Mouse (Mus musculus): ENCODE results near the gene Pde11a. TPM values are rescaled to one million over a fixed set of nuclear protein-coding genes. Genes with fewer than 3 reads are reported as not detected.

Pde11a gene
- total RNA-seq, 1 experiment = 0.27 TPM

DNA sequence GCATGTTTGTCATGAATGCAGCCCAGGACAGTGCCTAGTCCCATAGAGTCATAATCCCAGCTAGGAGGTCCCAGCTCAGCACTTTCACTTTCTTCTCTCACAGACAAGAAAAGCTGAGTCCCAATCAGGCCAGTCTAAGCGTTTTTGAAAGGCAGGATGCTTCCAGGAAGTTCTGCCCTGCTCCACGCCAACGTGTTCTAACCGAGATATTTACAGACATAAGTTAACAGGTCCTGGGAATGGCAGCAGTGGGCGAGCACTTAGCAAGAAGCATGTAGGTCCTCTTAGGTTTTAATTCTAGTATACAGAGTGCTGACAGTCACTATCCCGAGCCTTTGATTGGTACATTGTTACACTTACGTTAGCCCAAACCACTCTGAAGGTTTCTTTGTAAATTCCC lies 273.3 kb downstream of the Pde11a start:
- H3K36me3 ChIP-seq (ENCODE audit: control insufficient read depth, insufficient read depth, low read length, poor library complexity, severe bottlenecking) = no peaks in the 10 kb centered on the region
- H3K27ac ChIP-seq (ENCODE audit: insufficient read depth, low read depth, low read length, poor library complexity, severe bottlenecking) = no peak overlapping the region
- no peak for DNase-seq (ENCODE audit: low read depth, low spot score)
- in situ Hi-C loops (cut with MboI; ENCODE audit: low sequenced_read_pairs in 2 of 2, unreplicated experiment in 2 of 2) = loop anchor here in 1 of 2 experiments (25.0 kb wide), 1 partner anchor 453 kb away; no protein-coding TSS in a partner anchor
- no peaks in the 10 kb centered on the region for H3K4me1 ChIP-seq (ENCODE audit: control insufficient read depth in 2 of 2, insufficient read depth in 2 of 2, low read length in 2 of 2, poor library complexity in 1 of 2)
- H3K9ac ChIP-seq (ENCODE audit: insufficient read depth, low read depth, low read length, poor library complexity, severe bottlenecking) = no peak overlapping the region
- no peaks in the 10 kb centered on the region for H3K9me3 ChIP-seq (ENCODE audit: control insufficient read depth, insufficient read depth, low read depth, low read length)
- TF ChIP-seq ZC3H11A (IDR thresholded peaks at IDR 0.05; ENCODE audit: borderline replicate concordance, low read depth, low read length) (no peak), MAFK (IDR thresholded peaks at IDR 0.05; ENCODE audit: insufficient read depth, low read depth, low read length) (no peak), HCFC1 (IDR thresholded peaks at IDR 0.05; ENCODE audit: borderline replicate concordance, insufficient read depth, low read length) (no peak), CHD2 (IDR thresholded peaks at IDR 0.05; ENCODE audit: low read depth, low read length) (no peak), ZNF384 (IDR thresholded peaks at IDR 0.05; ENCODE audit: low read depth, low read length) (no peak)
- H3K4me3 ChIP-seq (ENCODE audit: insufficient read depth in 1 of 2, low read depth in 1 of 2, low read length in 2 of 2, poor library complexity in 1 of 2, severe bottlenecking in 1 of 2) = no peak overlapping the region

DNA sequence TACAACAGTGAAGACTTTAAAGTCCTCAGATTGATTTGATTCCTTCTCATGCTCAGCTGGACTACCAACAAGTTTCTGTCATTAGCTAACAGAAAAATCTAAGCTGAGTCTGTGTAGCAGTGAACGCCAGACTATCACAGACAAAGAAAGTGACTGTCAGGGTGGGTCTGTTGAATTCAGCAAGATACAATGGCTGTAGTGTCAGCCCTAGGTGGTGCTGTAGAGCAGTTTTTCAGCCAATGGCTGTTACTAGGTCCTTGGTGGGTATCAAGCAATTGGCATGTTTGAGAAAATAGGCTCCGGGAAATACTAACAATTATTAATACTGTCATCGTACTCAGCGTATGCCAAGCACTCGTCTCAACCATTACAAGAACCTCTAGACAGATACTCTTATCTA lies 274.5 kb downstream of the Pde11a start:
- H3K9ac ChIP-seq (ENCODE audit: insufficient read depth, low read depth, low read length, poor library complexity, severe bottlenecking) = no peak overlapping the region
- no peaks in the 10 kb centered on the region for H3K36me3 ChIP-seq (ENCODE audit: control insufficient read depth, insufficient read depth, low read length, poor library complexity, severe bottlenecking)
- no peaks in the 10 kb centered on the region for H3K9me3 ChIP-seq (ENCODE audit: control insufficient read depth, insufficient read depth, low read depth, low read length)
- H3K4me3 ChIP-seq (ENCODE audit: insufficient read depth in 1 of 2, low read depth in 1 of 2, low read length in 2 of 2, poor library complexity in 1 of 2, severe bottlenecking in 1 of 2) = no peak overlapping the region
- TF ChIP-seq HCFC1 (IDR thresholded peaks at IDR 0.05; ENCODE audit: borderline replicate concordance, insufficient read depth, low read length) = no peak
- TF ChIP-seq ZNF384 (IDR thresholded peaks at IDR 0.05; ENCODE audit: low read depth, low read length) = no peak
- no peak for TF ChIP-seq MAFK (IDR thresholded peaks at IDR 0.05; ENCODE audit: insufficient read depth, low read depth, low read length)
- TF ChIP-seq ZC3H11A (IDR thresholded peaks at IDR 0.05; ENCODE audit: borderline replicate concordance, low read depth, low read length) = no peak
- no peak for TF ChIP-seq CHD2 (IDR thresholded peaks at IDR 0.05; ENCODE audit: low read depth, low read length)
- no peaks in the 10 kb centered on the region for H3K4me1 ChIP-seq (ENCODE audit: control insufficient read depth in 2 of 2, insufficient read depth in 2 of 2, low read length in 2 of 2, poor library complexity in 1 of 2)
- in situ Hi-C loops (cut with MboI; ENCODE audit: low sequenced_read_pairs in 2 of 2, unreplicated experiment in 2 of 2) = loop anchor here in 1 of 2 experiments (25.0 kb wide), 1 partner anchor 452 kb away; no protein-coding TSS in a partner anchor
- no peak overlapping the region for H3K27ac ChIP-seq (ENCODE audit: insufficient read depth, low read depth, low read length, poor library complexity, severe bottlenecking)
- peak; percentile 60 for DNase-seq (ENCODE audit: low read depth, low spot score)

DNA sequence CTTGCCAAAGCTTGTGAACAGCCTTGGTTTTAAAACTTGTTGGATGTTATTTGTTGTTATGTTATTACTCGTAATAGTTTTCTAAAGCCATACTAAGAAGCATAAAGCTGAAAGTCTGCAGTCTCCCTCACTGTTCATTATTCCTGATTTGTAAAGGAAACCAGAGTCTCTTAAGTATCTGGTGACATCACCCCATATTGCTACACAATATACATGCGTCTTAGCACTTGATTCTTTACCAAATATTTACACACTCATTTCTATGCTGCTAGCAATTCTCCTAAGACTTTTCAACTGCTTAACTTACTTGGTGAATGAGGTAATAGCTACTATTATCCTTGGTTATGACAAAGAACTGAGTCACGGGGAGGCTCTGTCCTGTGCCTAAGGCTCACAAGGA lies 278.4 kb downstream of the Pde11a start:
- TF ChIP-seq MAFK (IDR thresholded peaks at IDR 0.05; ENCODE audit: insufficient read depth, low read depth, low read length) (no peak), CHD2 (IDR thresholded peaks at IDR 0.05; ENCODE audit: low read depth, low read length) (no peak), ZNF384 (IDR thresholded peaks at IDR 0.05; ENCODE audit: low read depth, low read length) (no peak), HCFC1 (IDR thresholded peaks at IDR 0.05; ENCODE audit: borderline replicate concordance, insufficient read depth, low read length) (no peak), ZC3H11A (IDR thresholded peaks at IDR 0.05; ENCODE audit: borderline replicate concordance, low read depth, low read length) (no peak)
- in situ Hi-C loops (cut with MboI; ENCODE audit: low sequenced_read_pairs in 2 of 2, unreplicated experiment in 2 of 2) = loop anchor here in 1 of 2 experiments (25.0 kb wide), 1 partner anchor 448 kb away; no protein-coding TSS in a partner anchor
- no peak for DNase-seq (ENCODE audit: low read depth, low spot score)
- no peak overlapping the region for H3K27ac ChIP-seq (ENCODE audit: insufficient read depth, low read depth, low read length, poor library complexity, severe bottlenecking)
- H3K9me3 ChIP-seq (ENCODE audit: control insufficient read depth, insufficient read depth, low read depth, low read length) = no peaks in the 10 kb centered on the region
- H3K9ac ChIP-seq (ENCODE audit: insufficient read depth, low read depth, low read length, poor library complexity, severe bottlenecking) = no peak overlapping the region
- no peaks in the 10 kb centered on the region for H3K4me1 ChIP-seq (ENCODE audit: control insufficient read depth in 2 of 2, insufficient read depth in 2 of 2, low read length in 2 of 2, poor library complexity in 1 of 2)
- no peak overlapping the region for H3K4me3 ChIP-seq (ENCODE audit: insufficient read depth in 1 of 2, low read depth in 1 of 2, low read length in 2 of 2, poor library complexity in 1 of 2, severe bottlenecking in 1 of 2)
- H3K36me3 ChIP-seq (ENCODE audit: control insufficient read depth, insufficient read depth, low read length, poor library complexity, severe bottlenecking) = no peaks in the 10 kb centered on the region

DNA sequence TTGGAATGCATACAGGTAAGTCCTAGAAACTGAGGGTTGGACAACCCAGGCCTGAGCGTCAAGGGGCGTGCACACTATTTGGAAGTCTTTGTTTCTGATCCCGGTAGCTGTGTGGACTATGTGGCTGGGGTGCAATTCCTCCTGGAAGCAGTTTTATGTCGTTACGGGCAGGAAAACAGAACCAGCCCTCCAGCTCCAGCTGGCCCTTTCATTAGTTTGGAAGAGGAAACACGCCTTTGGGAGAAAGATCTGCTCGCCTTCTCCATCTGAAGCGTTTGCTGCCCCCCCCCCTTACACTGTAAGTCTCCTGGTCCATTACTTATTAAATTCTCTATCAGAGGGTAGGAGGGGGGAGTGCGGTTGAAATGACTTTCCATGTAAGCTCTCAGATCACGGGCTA lies 279.0 kb downstream of the Pde11a start:
- Histone ChIP-seq H3K9me3 (ENCODE audit: control insufficient read depth, insufficient read depth, low read depth, low read length) (no peaks in the 10 kb centered on the region), H3K9ac (ENCODE audit: insufficient read depth, low read depth, low read length, poor library complexity, severe bottlenecking) (no peak overlapping the region), H3K36me3 (ENCODE audit: control insufficient read depth, insufficient read depth, low read length, poor library complexity, severe bottlenecking) (no peaks in the 10 kb centered on the region), H3K4me3 (ENCODE audit: insufficient read depth in 1 of 2, low read depth in 1 of 2, low read length in 2 of 2, poor library complexity in 1 of 2, severe bottlenecking in 1 of 2) (no peak overlapping the region), H3K27ac (ENCODE audit: insufficient read depth, low read depth, low read length, poor library complexity, severe bottlenecking) (no peak overlapping the region), H3K4me1 (ENCODE audit: control insufficient read depth in 2 of 2, insufficient read depth in 2 of 2, low read length in 2 of 2, poor library complexity in 1 of 2) (no peaks in the 10 kb centered on the region)
- in situ Hi-C loops (cut with MboI; ENCODE audit: low sequenced_read_pairs in 2 of 2, unreplicated experiment in 2 of 2) = loop anchor here in 1 of 2 experiments (25.0 kb wide), 1 partner anchor 447 kb away; no protein-coding TSS in a partner anchor
- no peak for DNase-seq (ENCODE audit: low read depth, low spot score)
- TF ChIP-seq ZNF384 (IDR thresholded peaks at IDR 0.05; ENCODE audit: low read depth, low read length) = no peak
